Mouse (Mus musculus): ENCODE measurements around the gene Bmi1.

Gene Bmi1

GRCm38 (mm10) chr2:18722208-18722830, 45.5 kb downstream of the Bmi1 start:
- no peak for DNase-seq (ENCODE audit: low read depth, low spot score)

GRCm38 (mm10) chr2:18724462-18724861, 47.6 kb downstream of the Bmi1 start:
- DNase-seq (ENCODE audit: low read depth, low spot score), result no peak

DNA sequence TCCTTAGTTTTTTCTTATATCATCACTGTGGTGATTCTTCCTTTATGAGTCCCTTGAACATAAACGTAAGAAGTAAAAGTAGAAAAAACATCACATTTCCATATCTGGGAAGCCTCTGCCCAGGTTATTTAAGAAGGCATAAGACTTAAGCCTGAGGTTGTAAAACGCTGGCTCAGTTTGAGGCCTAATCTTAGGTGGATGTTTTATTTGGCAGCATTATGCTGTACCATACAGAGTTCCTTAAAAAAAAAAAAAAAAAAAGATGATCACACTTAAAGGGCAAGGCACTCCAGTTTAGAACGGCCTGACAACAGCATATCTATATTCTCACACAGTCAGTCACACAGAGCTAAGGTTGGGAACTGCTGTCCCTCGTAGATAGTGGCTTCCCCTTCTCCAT, 49.1 kb downstream of the Bmi1 start:
- no peak for DNase-seq (ENCODE audit: low read depth, low spot score)

GRCm38 (mm10) chr2:18731718-18732117, 54.9 kb downstream of the Bmi1 start:
- no peak for DNase-seq (ENCODE audit: low read depth, low spot score)

DNA sequence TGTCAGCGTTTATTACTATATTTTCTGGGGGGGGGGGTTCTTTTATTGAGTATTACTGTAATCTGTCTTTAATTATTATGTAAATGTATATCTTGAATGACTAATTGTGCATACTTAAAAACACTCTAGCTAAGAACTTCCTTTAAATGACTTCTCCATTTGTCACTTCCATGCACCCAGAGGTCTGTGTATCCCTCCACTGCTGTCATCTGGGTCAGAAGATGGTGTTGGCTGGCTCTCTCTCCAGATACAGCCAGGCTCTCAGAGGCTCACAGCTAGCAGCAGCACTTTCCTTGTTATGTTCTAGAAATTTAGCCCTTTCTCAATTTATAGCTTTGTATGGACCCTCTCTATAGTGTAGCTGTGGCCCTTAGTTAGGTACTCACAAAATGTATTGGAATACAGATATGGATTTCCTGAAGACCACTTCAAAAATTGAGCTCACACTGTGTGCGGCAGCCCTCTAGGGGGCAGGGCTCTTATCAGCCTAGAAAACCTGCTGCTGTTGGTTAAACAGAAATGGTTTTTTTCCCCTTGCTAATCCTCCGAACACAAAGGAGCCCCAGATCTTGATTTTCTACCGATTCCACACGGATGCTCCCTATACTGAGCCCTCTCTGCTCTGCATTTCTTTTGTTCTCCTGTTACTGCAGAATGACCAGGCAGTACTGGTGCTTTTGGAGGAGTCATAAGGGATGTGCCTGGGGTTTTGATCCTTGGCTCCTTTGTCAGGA, 57.7 kb downstream of the Bmi1 start:
- DNase-seq (ENCODE audit: low read depth, low spot score), result peak; percentile 5
